In the genomic region with DNA sequence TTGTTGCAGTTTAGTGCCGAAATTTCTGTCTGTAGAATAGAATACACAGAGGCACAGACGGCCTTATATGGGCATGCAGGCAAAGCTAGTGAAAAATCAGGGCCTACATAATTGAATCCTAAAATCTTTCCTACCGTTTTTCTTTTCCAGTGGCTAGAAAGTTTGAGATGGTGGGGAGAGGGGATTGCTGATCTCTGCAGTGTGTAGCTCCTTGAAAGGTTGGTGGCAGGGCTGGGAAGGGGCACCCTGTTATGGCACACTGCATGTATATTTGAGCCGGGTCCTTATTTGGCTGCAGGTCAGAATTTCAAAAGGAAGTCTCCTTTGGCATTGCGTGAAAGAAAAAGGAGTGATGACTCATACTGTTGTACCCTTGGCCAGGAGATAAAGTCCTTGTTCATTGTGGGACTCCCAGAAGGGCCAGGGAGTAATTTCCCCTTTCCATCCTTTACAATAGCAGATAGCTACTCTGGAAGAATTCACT, we compare ENCODE assay signal across 8 mouse cellular contexts. TPM values are rescaled to one million over a fixed set of nuclear protein-coding genes. Genes with fewer than 3 reads are reported as not detected.
DNase-seq lines count a peak whose midpoint lies in the region; TF ChIP-seq lines count a peak whose summit lies in the region.

No protein-coding gene starts in this region.

- DNase-seq in layer of hippocampus, adult 2 months (ENCODE audit: low spot score in 2 of 2): no peak
- DNase-seq in layer of hippocampus, postnatal 25 days (ENCODE audit: extremely low spot score in 1 of 2, low spot score in 1 of 2): no peak
- peak; percentile 51 for DNase-seq in adrenal gland, postnatal 10 days
- DNase-seq in heart, adult 8-10 months (ENCODE audit: low spot score): peak; percentile 82
- peak; percentile 29 to 41 for DNase-seq in kidney, adult 8-10 months
- peak; percentile 78 for DNase-seq in lung, postnatal 25 days (ENCODE audit: low spot score)
- peak; percentile 21 for DNase-seq in thymus, postnatal 25 days
- DNase-seq in frontal cortex, postnatal 10 days (ENCODE audit: low spot score in 2 of 2): no peak

- peak overlapping the region; percentile 99 for H3K4me3 ChIP-seq in layer of hippocampus, adult 2 months

- TF ChIP-seq CTCF in layer of hippocampus, adult 2 months (conservative IDR thresholded peaks at IDR 0.05): no peak

- peak overlapping the region; percentile 96 for H3K27ac ChIP-seq in layer of hippocampus, adult 2 months

RNA-seq across cellular contexts. Expression of gene Klf6, which starts 2.2 kb away (rescaled TPM):
- 10 to 100 TPM; 25.0 to 27.3 TPM for total RNA-seq in layer of hippocampus, adult 2 months (2021)
- 10 to 100 TPM; 28.4 to 30.7 TPM for total RNA-seq in layer of hippocampus, postnatal 25 days (2021)
- total RNA-seq in adrenal gland, postnatal 10 days (2021): 10 to 100 TPM; 37.9 to 59.0 TPM
- total RNA-seq in heart, adult 8-10 months (2022): 10 to 100 TPM; 36.0 to 49.3 (median 42.0) TPM

Comparison
In these comparisons a context has a peak if more than half of its experiments do, and no peak if none do; other contexts are left out.
1. DNase-seq: peak in adrenal gland, postnatal 10 days (single experiment), heart, adult 8-10 months (single experiment), kidney, adult 8-10 months (2 of 2), lung, postnatal 25 days (single experiment) and thymus, postnatal 25 days (single experiment); none in layer of hippocampus, adult 2 months (0 of 2), layer of hippocampus, postnatal 25 days (0 of 2) and frontal cortex, postnatal 10 days (0 of 2).